Mouse (Mus musculus): ENCODE data around the gene Heatr5b.

- no peak for TF ChIP-seq CTCF (IDR thresholded peaks at IDR 0.05; ENCODE audit: low read depth, low read length)
- TF ChIP-seq POLR2A (IDR thresholded peaks at IDR 0.05; ENCODE audit: borderline replicate concordance, low read depth, low read length) = no peak
Measured at GRCm38 (mm10) chr17:78778765-78779164, 56.4 kb downstream of the Heatr5b start.

Measured in bone marrow macrophage, adult 2 months (primary cell).